Mouse (Mus musculus): ENCODE measurements around the gene Zfy1. TPM values are rescaled to one million over a fixed set of nuclear protein-coding genes. Genes with fewer than 3 reads are reported as not detected.
"Not testable (repeated sequence)": the region's sequence is repeated elsewhere in the genome, so short reads cannot be mapped to it uniquely, and the experiment has no call there.

Gene Zfy1
- not detected in 2 replicates for total RNA-seq (2017)

DNA sequence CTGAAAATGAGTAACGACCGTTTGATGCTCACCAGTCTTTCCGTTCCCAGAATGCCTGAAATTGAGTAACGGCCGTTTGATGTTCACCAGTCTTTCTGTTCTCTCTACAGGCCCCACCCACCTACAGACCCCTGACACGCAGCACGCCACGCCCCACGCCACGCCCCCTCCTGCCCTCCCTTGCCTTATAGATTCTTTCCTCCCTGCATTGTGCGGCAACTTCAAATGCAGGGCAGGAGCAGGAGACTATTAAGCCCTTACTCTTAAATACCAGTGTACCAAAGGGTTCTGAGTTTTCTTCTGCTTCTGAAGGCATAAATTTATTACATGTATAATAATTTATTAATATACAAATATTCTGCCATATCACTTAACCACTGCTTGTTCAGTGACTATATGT, at the start of gene Zfy1:
Zfy1 (minus strand) TSS at position 101 of the 400 bp plus-strand sequence.
- ATAC-seq (replicated peaks in 1 of 2; ENCODE audit: insufficient read depth in 1 of 2, low FRiP score in 2 of 2, low TSS enrichment in 1 of 2, low read depth in 1 of 2, poor library complexity in 2 of 2, severe bottlenecking in 2 of 2): not testable (repeated sequence)

DNA sequence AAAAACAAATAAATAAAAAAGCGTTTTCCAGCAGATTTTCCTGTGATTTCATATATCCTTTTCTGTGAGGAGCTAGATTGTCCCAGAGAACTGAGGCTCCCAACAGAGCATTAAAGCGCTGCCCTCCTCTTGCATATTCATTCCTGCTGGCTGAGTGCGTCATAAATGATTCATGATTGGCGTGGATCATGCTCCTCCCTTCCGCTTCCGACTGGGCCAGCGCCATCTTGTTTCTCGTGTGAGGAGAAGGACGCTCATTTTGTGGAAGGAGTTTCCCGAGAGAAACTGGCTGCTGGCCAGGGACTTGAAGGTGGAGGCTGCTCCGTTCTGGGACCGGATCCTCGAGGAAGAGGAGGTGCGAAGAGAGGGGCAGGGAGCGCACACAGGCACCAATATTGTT, 21.2 kb upstream of the Zfy1 start, which contains the start of gene Uba1y:
Uba1y (plus strand) TSS at position 254 of the 400 bp plus-strand sequence.
- ATAC-seq (replicated peaks in 1 of 2; ENCODE audit: insufficient read depth in 1 of 2, low FRiP score in 2 of 2, low TSS enrichment in 1 of 2, low read depth in 1 of 2, poor library complexity in 2 of 2, severe bottlenecking in 2 of 2): no peak

DNA sequence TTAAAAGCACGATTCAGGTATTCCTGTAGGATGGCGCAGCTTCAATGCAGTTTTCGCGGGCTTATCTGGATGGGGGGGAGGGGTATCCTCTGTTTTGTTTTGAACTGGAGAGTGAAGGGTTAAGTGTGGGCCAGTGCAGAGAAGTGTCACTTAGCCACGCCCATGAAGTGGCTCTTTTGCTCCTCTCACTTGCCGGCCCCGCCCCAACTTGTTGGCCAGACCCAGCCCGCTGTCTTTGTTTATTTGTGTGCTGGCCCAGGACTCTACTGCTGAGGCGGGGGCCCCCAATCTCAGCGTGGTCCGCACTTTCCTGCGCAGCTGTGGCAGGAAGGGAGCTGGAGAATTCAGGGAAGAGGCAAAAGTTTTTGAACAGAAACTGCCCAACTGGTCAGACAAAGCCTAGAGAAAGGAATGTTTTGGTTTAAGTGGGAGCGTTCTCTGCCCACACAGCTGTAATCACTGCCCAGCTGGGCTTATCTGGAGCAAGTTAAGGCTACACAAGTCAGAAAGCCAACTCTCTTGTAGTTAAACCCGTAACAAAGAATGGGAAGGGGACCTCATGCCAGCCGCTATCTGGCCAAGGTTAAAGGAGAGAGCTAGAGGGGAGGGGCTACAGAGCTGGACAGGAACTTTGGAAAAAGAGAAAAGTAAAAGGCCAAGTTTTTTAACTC, 11.9 kb upstream of the Zfy1 start:
- ATAC-seq (replicated peaks in 1 of 2; ENCODE audit: insufficient read depth in 1 of 2, low FRiP score in 2 of 2, low TSS enrichment in 1 of 2, low read depth in 1 of 2, poor library complexity in 2 of 2, severe bottlenecking in 2 of 2): no peak

Other genes with a start within 250 kb of the Zfy1 start
- not detected in 2 replicates for gene Uba1y, start 21.2 kb upstream of the Zfy1 start, total RNA-seq (2017)
- 22.4 and 43.8 TPM in 2 replicates for gene Kdm5d, start 100.4 kb upstream of the Zfy1 start, total RNA-seq (2017)
- gene Eif2s3y, start 213.1 kb upstream of the Zfy1 start, total RNA-seq (2017): 148 and 154 TPM in 2 replicates

Measured in hematopoietic stem cell, adult 5-6 weeks (primary cell).